Mouse (Mus musculus): ENCODE measurements around the gene Ifi27l2b. TPM values are rescaled to one million over a fixed set of nuclear protein-coding genes. Genes with fewer than 3 reads are reported as not detected.
"Not testable (repeated sequence)": the region's sequence is repeated elsewhere in the genome, so short reads cannot be mapped to it uniquely, and the experiment has no call there.

Gene Ifi27l2b
- polyA plus RNA-seq, 1 experiment, result 0.12 TPM

GRCm38 (mm10) chr12:103482781-103483180 is 25.8 kb upstream of the Ifi27l2b start:
- Histone ChIP-seq H3K79me2 (ENCODE audit: control insufficient read depth, insufficient read depth) (no peaks in the 10 kb centered on the region), H3ac (ENCODE audit: control insufficient read depth, insufficient read length, low read depth) (no peak overlapping the region), H3K79me3 (ENCODE audit: low read depth) (no peaks in the 10 kb centered on the region), H3K4me3 (ENCODE audit: insufficient read depth, poor library complexity, severe bottlenecking) (no peak overlapping the region), H3K36me3 (ENCODE audit: control insufficient read depth, insufficient read depth) (no peaks in the 10 kb centered on the region), H3K27me3 (ENCODE audit: control insufficient read depth, insufficient read depth, insufficient read length) (no peaks in the 10 kb centered on the region)
- TF ChIP-seq MYOG (IDR thresholded peaks at IDR 0.05; ENCODE audit: control insufficient read depth, extremely low read depth, insufficient read length), result no peak

GRCm38 (mm10) chr12:103481671-103482070 is 24.6 kb upstream of the Ifi27l2b start:
- no peak overlapping the region for H3K4me3 ChIP-seq (ENCODE audit: insufficient read depth, poor library complexity, severe bottlenecking)
- no peaks in the 10 kb centered on the region for H3K36me3 ChIP-seq (ENCODE audit: control insufficient read depth, insufficient read depth)
- H3K79me2 ChIP-seq (ENCODE audit: control insufficient read depth, insufficient read depth), result no peaks in the 10 kb centered on the region
- no peaks in the 10 kb centered on the region for H3K27me3 ChIP-seq (ENCODE audit: control insufficient read depth, insufficient read depth, insufficient read length)
- TF ChIP-seq USF1 (IDR thresholded peaks at IDR 0.05; ENCODE audit: low read depth) (no peak), CTCF (IDR thresholded peaks at IDR 0.05; ENCODE audit: control insufficient read depth, insufficient read depth, insufficient read length) (no peak), MYOG (IDR thresholded peaks at IDR 0.05; ENCODE audit: control insufficient read depth, extremely low read depth, insufficient read length) (no peak)
- no peaks in the 10 kb centered on the region for H3K79me3 ChIP-seq (ENCODE audit: low read depth)
- no peak overlapping the region for H3ac ChIP-seq (ENCODE audit: control insufficient read depth, insufficient read length, low read depth)

GRCm38 (mm10) chr12:103477461-103478015 is 20.5 kb upstream of the Ifi27l2b start:
- H3K79me3 ChIP-seq (ENCODE audit: low read depth), result no peaks in the 10 kb centered on the region
- no peak overlapping the region for H3ac ChIP-seq (ENCODE audit: control insufficient read depth, insufficient read length, low read depth)
- H3K36me3 ChIP-seq (ENCODE audit: control insufficient read depth, insufficient read depth), result no peaks in the 10 kb centered on the region
- no peaks in the 10 kb centered on the region for H3K79me2 ChIP-seq (ENCODE audit: control insufficient read depth, insufficient read depth)
- TF ChIP-seq CEBPB (IDR thresholded peaks at IDR 0.05; ENCODE audit: low read depth), result no peak
- TF ChIP-seq FOSL1 (IDR thresholded peaks at IDR 0.05; ENCODE audit: insufficient read depth, low read length, poor library complexity, severe bottlenecking), result no peak
- no peak for TF ChIP-seq MYOG (IDR thresholded peaks at IDR 0.05; ENCODE audit: control insufficient read depth, extremely low read depth, insufficient read length)
- no peak for TF ChIP-seq MYOD1 (IDR thresholded peaks at IDR 0.05; ENCODE audit: control insufficient read depth, insufficient read length, low read depth)
- TF ChIP-seq USF1 (IDR thresholded peaks at IDR 0.05; ENCODE audit: low read depth), result no peak
- no peak for TF ChIP-seq MAX (IDR thresholded peaks at IDR 0.05)
- TF ChIP-seq CTCF (IDR thresholded peaks at IDR 0.05; ENCODE audit: control insufficient read depth, insufficient read depth, insufficient read length), result no peak
- no peak overlapping the region for H3K4me3 ChIP-seq (ENCODE audit: insufficient read depth, poor library complexity, severe bottlenecking)
- H3K27me3 ChIP-seq (ENCODE audit: control insufficient read depth, insufficient read depth, insufficient read length), result no peaks in the 10 kb centered on the region

GRCm38 (mm10) chr12:103476779-103477389 is 19.9 kb upstream of the Ifi27l2b start:
- no peaks in the 10 kb centered on the region for H3K36me3 ChIP-seq (ENCODE audit: control insufficient read depth, insufficient read depth)
- H3K27me3 ChIP-seq (ENCODE audit: control insufficient read depth, insufficient read depth, insufficient read length), result no peaks in the 10 kb centered on the region
- no peak for TF ChIP-seq FOSL1 (IDR thresholded peaks at IDR 0.05; ENCODE audit: insufficient read depth, low read length, poor library complexity, severe bottlenecking)
- no peak for TF ChIP-seq MYOD1 (IDR thresholded peaks at IDR 0.05; ENCODE audit: control insufficient read depth, insufficient read length, low read depth)
- no peak for TF ChIP-seq MYOG (IDR thresholded peaks at IDR 0.05; ENCODE audit: control insufficient read depth, extremely low read depth, insufficient read length)
- TF ChIP-seq CTCF (IDR thresholded peaks at IDR 0.05; ENCODE audit: control insufficient read depth, insufficient read depth, insufficient read length), result no peak
- TF ChIP-seq CEBPB (IDR thresholded peaks at IDR 0.05; ENCODE audit: low read depth), result no peak
- no peak for TF ChIP-seq USF1 (IDR thresholded peaks at IDR 0.05; ENCODE audit: low read depth)
- TF ChIP-seq MAX (IDR thresholded peaks at IDR 0.05), result no peak
- H3ac ChIP-seq (ENCODE audit: control insufficient read depth, insufficient read length, low read depth), result no peak overlapping the region
- H3K79me2 ChIP-seq (ENCODE audit: control insufficient read depth, insufficient read depth), result no peaks in the 10 kb centered on the region
- no peak overlapping the region for H3K4me3 ChIP-seq (ENCODE audit: insufficient read depth, poor library complexity, severe bottlenecking)
- no peaks in the 10 kb centered on the region for H3K79me3 ChIP-seq (ENCODE audit: low read depth)

GRCm38 (mm10) chr12:103474481-103474880 is 17.5 kb upstream of the Ifi27l2b start:
- Histone ChIP-seq H3K36me3 (ENCODE audit: control insufficient read depth, insufficient read depth) (no peaks in the 10 kb centered on the region), H3K79me3 (ENCODE audit: low read depth) (no peaks in the 10 kb centered on the region)
- TF ChIP-seq MYOG (IDR thresholded peaks at IDR 0.05; ENCODE audit: control insufficient read depth, extremely low read depth, insufficient read length) (no peak), MAX (IDR thresholded peaks at IDR 0.05) (no peak), CTCF (IDR thresholded peaks at IDR 0.05; ENCODE audit: control insufficient read depth, insufficient read depth, insufficient read length) (no peak), MYOD1 (IDR thresholded peaks at IDR 0.05; ENCODE audit: control insufficient read depth, insufficient read length, low read depth) (no peak), USF1 (IDR thresholded peaks at IDR 0.05; ENCODE audit: low read depth) (no peak), CEBPB (IDR thresholded peaks at IDR 0.05; ENCODE audit: low read depth) (no peak), FOSL1 (IDR thresholded peaks at IDR 0.05; ENCODE audit: insufficient read depth, low read length, poor library complexity, severe bottlenecking) (no peak)

GRCm38 (mm10) chr12:103456727-103457126 is 296 bp downstream of the Ifi27l2b start:
- not testable (repeated sequence) for H3K79me3 ChIP-seq (ENCODE audit: low read depth); H3K36me3 ChIP-seq (ENCODE audit: control insufficient read depth, insufficient read depth); H3ac ChIP-seq (ENCODE audit: control insufficient read depth, insufficient read length, low read depth); H3K4me3 ChIP-seq (ENCODE audit: insufficient read depth, poor library complexity, severe bottlenecking); H3K79me2 ChIP-seq (ENCODE audit: control insufficient read depth, insufficient read depth); H3K27me3 ChIP-seq (ENCODE audit: control insufficient read depth, insufficient read depth, insufficient read length)

More at GRCm38 (mm10) chr12:103474481-103474880, 17.5 kb upstream of the Ifi27l2b start:
- no peak overlapping the region for H3ac ChIP-seq (ENCODE audit: control insufficient read depth, insufficient read length, low read depth)
- H3K79me2 ChIP-seq (ENCODE audit: control insufficient read depth, insufficient read depth), result no peaks in the 10 kb centered on the region
- no peaks in the 10 kb centered on the region for H3K27me3 ChIP-seq (ENCODE audit: control insufficient read depth, insufficient read depth, insufficient read length)
- no peak overlapping the region for H3K4me3 ChIP-seq (ENCODE audit: insufficient read depth, poor library complexity, severe bottlenecking)
